Mouse (Mus musculus) intestine, embryonic 16.5 days (tissue): Measurements from ENCODE around the gene Lrwd1. TPM values are rescaled to one million over a fixed set of nuclear protein-coding genes. Genes with fewer than 3 reads are reported as not detected.

Experiments used
- ATAC-seq: fragments of 200-750 bp; cut with Nextera tagmentation; 2 replicates; pipeline ENCODE4 v1.8.0; 2017; ENCODE audit warnings: moderate TSS enrichment, moderate library complexity
- H3K27ac ChIP-seq: fragments of 300-500 bp; sonication (generic); 2 replicates; pipeline ENCODE4 v1.5.1; 2014; ENCODE audit warnings: mild to moderate bottlenecking, low read length
- H3K27me3 ChIP-seq: fragments of 300-500 bp; sonication (generic); replicated peaks from 2 replicates; pipeline ENCODE4 v1.6.1; 2014; ENCODE audit warnings: low read length, control low read depth, mixed read lengths; ENCODE audit not compliant: control insufficient read depth, insufficient read depth
- H3K36me3 ChIP-seq: fragments of 300-500 bp; sonication (generic); 2 replicates; pipeline ENCODE4 v1.6.1; 2014; ENCODE audit warnings: low read length, control low read depth; ENCODE audit not compliant: control insufficient read depth, insufficient read depth
- H3K4me1 ChIP-seq: fragments of 300-500 bp; sonication (generic); 2 replicates; pipeline ENCODE4 v1.6.1; 2014; ENCODE audit warnings: low read length, control low read depth, mixed read lengths; ENCODE audit not compliant: control insufficient read depth, insufficient read depth
- H3K4me2 ChIP-seq: fragments of 300-500 bp; sonication (generic); 2 replicates; pipeline ENCODE4 v1.6.1; 2014; ENCODE audit warnings: low read depth, low read length, control low read depth
- H3K4me3 ChIP-seq: fragments of 300-500 bp; sonication (generic); 2 replicates; pipeline ENCODE4 v1.5.1; 2014; ENCODE audit warnings: mild to moderate bottlenecking, low read length
- H3K9ac ChIP-seq: fragments of 300-500 bp; sonication (generic); 2 replicates; pipeline ENCODE4 v1.6.1; 2014; ENCODE audit warnings: low read depth, low read length
- H3K9me3 ChIP-seq: fragments of 300-500 bp; sonication (generic); 2 replicates; pipeline ENCODE4 v1.6.1; 2016; ENCODE audit warnings: low read length, control low read depth; ENCODE audit not compliant: control insufficient read depth
- WGBS: fragments of 180-500 bp; shearing (Covaris S2); extraction: QIAGEN DNeasy Blood & Tissue Kit; methylation state at CpG from one replicate; pipeline ENCODE4 v1.1.7; 2014; 5-methylcytosine and 5-hydroxymethylcytosine counted together
- polyA plus RNA-seq: library from polyadenylated mRNA; unstranded; fragments of >200 nt; fragmentation: Nextera tagmentation; extraction: Ambion mirVana; gene quantifications from 2 replicates; pipeline ENCODE4 v1.2.1, GENCODE M21; 2015

Lrwd1 gene
- polyA plus RNA-seq, 1 experiment from 2014 or later = 22.7 TPM

DNA sequence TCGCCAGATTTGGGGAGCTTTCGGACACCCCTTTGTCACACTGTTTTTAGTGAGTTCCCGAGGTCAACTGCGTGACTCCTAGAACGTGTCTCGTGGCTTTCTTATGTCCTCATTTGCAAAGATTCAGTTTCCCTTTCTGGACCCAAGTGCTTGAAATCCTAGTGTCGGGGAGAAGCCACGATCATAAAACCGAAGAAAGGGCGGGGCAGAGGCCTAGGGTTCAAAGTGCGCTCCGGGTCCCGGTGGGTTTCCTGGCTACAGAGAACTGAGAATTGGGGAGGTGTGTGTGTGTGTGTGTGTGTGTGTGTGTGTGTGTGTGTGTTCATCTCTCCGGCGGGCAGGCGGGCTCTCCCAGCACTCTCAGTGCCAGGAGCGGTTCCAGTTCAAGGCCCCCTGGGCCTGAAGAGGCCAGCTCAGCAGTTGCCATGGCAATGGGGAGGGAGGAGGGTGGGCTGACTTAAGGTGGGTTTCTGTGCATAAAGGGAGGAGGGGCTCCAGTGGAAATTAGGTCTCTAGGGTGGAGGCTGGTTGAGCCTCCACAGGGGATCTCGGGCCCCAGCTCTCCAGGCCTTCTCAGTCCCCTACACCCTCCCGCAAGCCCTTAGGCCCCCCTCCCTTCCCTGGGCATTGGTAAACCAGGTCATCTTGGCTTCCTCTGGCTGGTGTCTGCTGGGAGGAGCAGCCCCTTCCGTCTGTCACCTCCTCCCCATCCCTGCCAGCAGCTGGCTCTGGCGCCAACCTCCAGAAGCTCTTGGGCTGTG, 50.8 kb downstream of the Lrwd1 start:
- WGBS = 15% methylated on average over 21 of the region's 21 CpGs
- Histone ChIP-seq H3K4me2 (peak overlapping the region; percentile 82), H3K27ac (peak overlapping the region; percentile 66), H3K9me3 (no peaks in the 10 kb centered on the region), H3K9ac (peak overlapping the region; percentile 72), H3K4me3 (peak overlapping the region; percentile 71), H3K36me3 (no peaks in the 10 kb centered on the region), H3K27me3 (no peaks in the 10 kb centered on the region), H3K4me1 (peaks cover 9% of the 10 kb centered on the region)
- ATAC-seq = peak; percentile 30

DNA sequence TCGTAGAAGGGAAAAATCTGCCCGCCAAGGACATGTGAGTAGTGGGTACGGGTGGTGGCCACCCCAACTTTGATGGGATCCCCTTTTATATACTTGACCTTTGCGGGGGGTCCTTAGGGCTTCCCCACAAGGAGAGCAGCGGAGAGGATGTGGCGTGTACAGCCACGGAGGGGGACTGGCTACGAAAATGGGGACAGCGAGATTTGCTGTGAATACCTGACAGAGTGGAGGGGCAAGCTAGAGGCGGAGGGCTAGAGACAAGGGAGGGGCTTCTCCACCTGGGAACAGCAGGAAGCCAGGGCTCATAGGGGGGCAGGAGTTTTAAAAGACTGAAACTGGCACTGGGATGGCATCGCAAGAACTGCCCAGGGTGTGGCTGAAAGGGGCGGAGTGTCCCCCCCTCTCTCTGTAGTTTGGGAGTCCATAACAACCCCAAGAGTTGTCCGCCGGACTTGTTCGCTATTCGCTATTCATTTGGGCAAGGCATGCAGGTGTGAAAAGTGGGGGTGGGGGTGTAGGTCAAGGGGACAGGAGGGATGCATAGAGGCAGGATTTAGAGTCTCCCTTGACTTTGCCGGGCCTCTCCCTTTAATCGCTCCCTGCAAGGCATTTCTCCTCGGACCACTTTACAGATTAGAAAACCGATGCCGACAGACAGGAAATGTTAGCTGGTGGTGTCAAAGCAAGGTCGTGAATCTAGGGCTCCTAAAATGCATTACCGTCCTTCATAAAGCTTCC, 51.6 kb downstream of the Lrwd1 start:
- H3K36me3 ChIP-seq = no peaks in the 10 kb centered on the region

DNA sequence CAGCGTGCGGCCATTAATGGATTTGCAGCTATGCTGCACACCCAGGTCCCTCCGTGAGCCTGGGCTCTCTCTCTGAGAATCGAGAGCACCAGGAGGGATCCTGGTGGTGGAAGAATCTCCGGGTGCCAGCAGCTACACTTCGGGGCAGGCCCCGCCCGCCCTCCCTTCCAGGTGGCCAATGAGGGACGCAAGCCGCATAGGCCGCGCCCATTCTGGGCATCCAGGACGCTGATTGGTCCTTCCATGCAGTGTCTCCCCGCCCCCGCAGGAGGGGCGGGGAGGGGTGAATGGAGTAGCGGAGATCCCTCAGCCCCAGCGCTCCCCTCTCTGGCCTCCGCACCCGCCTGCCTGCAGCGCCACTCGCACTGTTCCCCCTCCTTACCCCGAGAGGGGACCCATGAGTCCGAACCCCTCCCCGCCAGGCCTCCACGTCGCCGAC, 52.2 kb downstream of the Lrwd1 start, which contains the start of gene Rasa4:
TSS of gene Rasa4 (plus strand) at position 248 of the 439 bp plus-strand sequence.
- no peaks in the 10 kb centered on the region for H3K27me3 ChIP-seq

More for the DNA sequence above, 51.6 kb downstream of the Lrwd1 start:
- Histone ChIP-seq H3K27me3 (no peaks in the 10 kb centered on the region), H3K9me3 (no peaks in the 10 kb centered on the region), H3K4me2 (peak overlapping the region; percentile 82), H3K4me3 (peak overlapping the region; percentile 71), H3K9ac (peak overlapping the region; percentile 72), H3K27ac (peak overlapping the region; percentile 66), H3K4me1 (peaks cover 9% of the 10 kb centered on the region)
- ATAC-seq = peak; percentile 30
- WGBS = 2% methylated on average over 23 of the region's 23 CpGs

DNA sequence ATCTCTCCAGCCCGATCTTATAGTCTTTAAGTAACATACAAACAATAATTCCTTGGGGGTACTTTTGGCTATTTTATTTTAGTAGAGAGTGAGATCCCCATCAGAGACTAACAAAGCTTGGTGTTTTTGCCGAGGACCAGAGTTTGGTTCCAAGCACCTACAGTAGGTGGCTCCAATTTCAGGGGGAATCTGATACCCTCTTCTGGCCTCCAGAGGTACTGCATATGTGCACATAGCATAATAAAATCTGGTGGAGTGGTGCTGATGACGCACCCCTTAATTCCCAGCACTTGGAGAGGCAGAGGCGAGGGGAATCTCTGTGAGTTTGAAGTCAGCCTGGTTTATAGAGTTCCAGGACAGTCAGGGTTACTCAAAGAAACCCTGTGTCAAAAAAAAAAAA, 53.5 kb downstream of the Lrwd1 start:
- no peak overlapping the region for H3K9ac ChIP-seq
- no peak overlapping the region for H3K4me3 ChIP-seq
- H3K36me3 ChIP-seq = no peaks in the 10 kb centered on the region
- peaks cover 9% of the 10 kb centered on the region for H3K4me1 ChIP-seq
- no peak overlapping the region for H3K4me2 ChIP-seq
- no peak overlapping the region for H3K27ac ChIP-seq
- no peaks in the 10 kb centered on the region for H3K27me3 ChIP-seq
- ATAC-seq = no peak
- H3K9me3 ChIP-seq = no peaks in the 10 kb centered on the region
- 82% methylated on average over 4 of the region's 4 CpGs for WGBS

More for the DNA sequence above, 52.2 kb downstream of the Lrwd1 start, which contains the start of gene Rasa4:
- 0% methylated on average over 28 of the region's 28 CpGs for WGBS
- H3K9ac ChIP-seq = peak within 1 kb of the TSS; percentile 72
- no peaks in the 10 kb centered on the region for H3K36me3 ChIP-seq
- peak within 1 kb of the TSS; percentile 66 for H3K27ac ChIP-seq
- peak; percentile 95 for ATAC-seq
- H3K9me3 ChIP-seq = no peaks in the 10 kb centered on the region
- H3K4me1 ChIP-seq = peaks cover 9% of the 10 kb centered on the region
- peak within 1 kb of the TSS; percentile 71 for H3K4me3 ChIP-seq
- H3K4me2 ChIP-seq = peak within 1 kb of the TSS; percentile 82

DNA sequence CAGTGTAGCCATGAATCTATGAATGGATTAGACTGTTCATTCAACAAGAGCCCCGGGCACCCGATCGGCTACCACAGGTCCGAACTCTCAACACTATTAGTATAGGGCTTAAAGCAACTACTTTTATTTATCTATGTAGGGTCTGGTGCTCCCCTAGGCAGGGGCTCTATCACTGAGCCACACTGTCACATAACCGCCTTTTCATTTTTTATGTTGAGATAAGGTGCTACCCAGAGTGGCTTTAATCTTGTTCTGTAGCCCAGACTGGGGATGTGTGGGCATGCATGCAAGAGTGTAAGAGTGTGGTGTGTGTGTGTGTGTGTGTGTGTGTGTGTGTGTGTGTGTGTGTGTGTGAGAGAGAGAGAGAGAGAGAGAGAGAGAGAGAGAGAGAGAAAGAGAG, 57.7 kb downstream of the Lrwd1 start:
- Histone ChIP-seq H3K27ac (no peak overlapping the region), H3K9me3 (no peaks in the 10 kb centered on the region), H3K4me1 (peaks cover 8% of the 10 kb centered on the region), H3K27me3 (no peaks in the 10 kb centered on the region), H3K4me2 (no peak overlapping the region), H3K36me3 (no peaks in the 10 kb centered on the region), H3K9ac (no peak overlapping the region), H3K4me3 (no peak overlapping the region)
- WGBS = 93% methylated on average over 5 of the region's 5 CpGs
- ATAC-seq = no peak

DNA sequence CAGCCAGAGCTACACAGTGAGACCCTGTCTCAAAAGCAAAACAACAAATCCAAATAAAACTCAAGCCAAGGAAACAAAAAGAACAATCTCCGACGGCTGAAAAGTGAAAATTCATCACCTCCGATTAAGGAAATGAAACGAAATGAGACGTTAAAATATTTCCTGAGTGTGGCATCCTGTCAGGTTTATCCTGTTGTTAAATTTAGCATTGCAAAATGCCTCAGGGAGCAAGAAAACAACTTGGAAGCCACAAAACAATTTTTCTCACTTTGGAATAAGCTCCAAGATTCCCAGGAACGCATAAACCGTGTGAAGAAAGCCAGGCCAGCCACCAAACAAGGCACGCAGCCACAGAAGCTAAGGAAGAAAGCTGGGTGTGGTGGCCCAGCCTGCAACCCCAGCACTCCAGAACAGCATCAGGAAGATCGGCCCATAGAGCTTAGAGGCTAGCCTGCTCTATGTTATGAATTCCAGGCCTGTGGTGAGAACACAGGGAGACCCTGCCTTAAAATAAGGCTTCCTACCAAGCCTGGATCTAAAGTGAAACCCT, 58.8 kb downstream of the Lrwd1 start:
- no peak for ATAC-seq
- Histone ChIP-seq H3K4me3 (no peak overlapping the region), H3K9me3 (no peaks in the 10 kb centered on the region), H3K27me3 (no peaks in the 10 kb centered on the region), H3K9ac (no peak overlapping the region), H3K4me2 (no peak overlapping the region), H3K36me3 (no peaks in the 10 kb centered on the region), H3K27ac (0 out of 2 replicates have a peak overlapping the region, but pooled peaks have one; percentile 45), H3K4me1 (peaks cover 8% of the 10 kb centered on the region)
- 83% methylated on average over 9 of the region's 9 CpGs for WGBS

DNA sequence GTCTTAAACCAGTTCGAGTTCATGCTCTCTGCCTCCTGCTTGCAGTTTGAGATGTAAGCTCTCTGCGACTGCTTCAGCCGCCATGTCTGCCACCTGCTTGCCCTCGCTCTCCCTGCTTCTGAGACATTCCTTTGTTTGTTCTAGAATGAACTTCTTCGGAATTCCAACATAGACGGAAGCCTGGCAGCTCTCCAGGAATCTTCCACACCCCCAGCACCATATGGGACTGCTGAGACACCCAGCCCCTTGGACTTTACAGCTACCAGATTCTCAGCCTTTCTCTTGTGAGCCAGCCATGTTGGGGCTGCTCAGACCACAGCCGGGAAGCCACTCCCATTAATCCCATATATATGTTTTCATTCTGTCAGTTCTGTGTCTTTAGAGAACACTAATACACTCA, 59.6 kb downstream of the Lrwd1 start:
- Histone ChIP-seq H3K9ac (no peak overlapping the region), H3K36me3 (no peaks in the 10 kb centered on the region), H3K27me3 (no peaks in the 10 kb centered on the region), H3K4me3 (no peak overlapping the region), H3K9me3 (no peaks in the 10 kb centered on the region), H3K4me2 (no peak overlapping the region), H3K27ac (no peak overlapping the region), H3K4me1 (peaks cover 8% of the 10 kb centered on the region)
- ATAC-seq = peak; percentile 70
- WGBS = 30% methylated on average over 7 of the region's 7 CpGs

DNA sequence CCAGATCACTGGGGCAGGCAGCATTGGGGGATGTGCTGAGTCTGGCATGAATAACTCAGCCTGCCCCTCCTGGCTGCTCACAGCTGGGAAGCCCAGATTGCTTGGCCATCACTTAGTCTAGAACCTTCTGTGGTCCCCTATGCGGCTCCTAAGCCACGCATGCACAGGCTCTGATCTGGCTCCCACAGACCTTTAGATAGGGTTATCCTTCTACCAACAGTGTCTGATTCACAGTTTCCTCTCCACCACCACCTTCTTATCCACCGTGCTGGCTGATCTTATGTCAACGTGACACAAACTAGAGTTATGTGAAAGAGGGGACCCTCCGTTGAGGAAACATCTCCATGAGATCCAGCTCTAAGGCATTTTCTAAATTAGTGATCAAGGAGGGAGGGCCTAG, 60.8 kb downstream of the Lrwd1 start:
- ATAC-seq = no peak
- Histone ChIP-seq H3K27ac (no peak overlapping the region), H3K4me3 (no peak overlapping the region), H3K27me3 (no peaks in the 10 kb centered on the region), H3K36me3 (no peaks in the 10 kb centered on the region), H3K9me3 (no peaks in the 10 kb centered on the region), H3K4me2 (no peak overlapping the region), H3K4me1 (peaks cover 8% of the 10 kb centered on the region), H3K9ac (no peak overlapping the region)
- WGBS = 87% methylated on average over 5 of the region's 5 CpGs

DNA sequence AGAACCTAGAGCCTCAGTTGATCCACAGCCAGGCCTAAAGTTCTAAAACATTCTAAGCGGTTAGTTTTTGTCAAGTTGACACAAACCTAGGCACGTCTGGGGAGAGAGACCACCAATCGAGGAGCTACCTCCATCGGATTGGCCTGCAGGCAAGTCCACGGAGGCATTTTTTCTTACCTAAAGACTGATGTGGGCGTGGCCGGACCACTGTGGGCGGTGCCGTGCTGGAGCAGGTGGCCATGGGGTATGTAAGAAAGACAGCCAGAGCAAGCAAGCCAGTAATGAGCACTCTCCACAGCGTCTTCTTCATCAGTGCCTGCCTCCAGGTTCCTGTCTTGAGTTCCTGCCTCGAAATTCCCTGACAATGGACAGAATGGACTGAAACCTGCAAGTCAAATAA, 62.3 kb downstream of the Lrwd1 start:
- Histone ChIP-seq H3K4me2 (no peak overlapping the region), H3K9ac (no peak overlapping the region), H3K9me3 (no peaks in the 10 kb centered on the region), H3K36me3 (no peaks in the 10 kb centered on the region), H3K4me3 (no peak overlapping the region), H3K27me3 (no peaks in the 10 kb centered on the region), H3K27ac (no peak overlapping the region), H3K4me1 (peaks cover 8% of the 10 kb centered on the region)
- no peak for ATAC-seq
- 69% methylated on average over 11 of the region's 11 CpGs for WGBS
